Mouse (Mus musculus): ENCODE data around the gene Zkscan8. TPM values are rescaled to one million over a fixed set of nuclear protein-coding genes. Genes with fewer than 3 reads are reported as not detected.

Gene Zkscan8
- total RNA-seq (2014; fragmentation: Nextera tagmentation) (14.6 and 23.6 TPM in 2 replicates), total RNA-seq (2017) (12.3 and 15.4 TPM in 2 replicates)

DNA sequence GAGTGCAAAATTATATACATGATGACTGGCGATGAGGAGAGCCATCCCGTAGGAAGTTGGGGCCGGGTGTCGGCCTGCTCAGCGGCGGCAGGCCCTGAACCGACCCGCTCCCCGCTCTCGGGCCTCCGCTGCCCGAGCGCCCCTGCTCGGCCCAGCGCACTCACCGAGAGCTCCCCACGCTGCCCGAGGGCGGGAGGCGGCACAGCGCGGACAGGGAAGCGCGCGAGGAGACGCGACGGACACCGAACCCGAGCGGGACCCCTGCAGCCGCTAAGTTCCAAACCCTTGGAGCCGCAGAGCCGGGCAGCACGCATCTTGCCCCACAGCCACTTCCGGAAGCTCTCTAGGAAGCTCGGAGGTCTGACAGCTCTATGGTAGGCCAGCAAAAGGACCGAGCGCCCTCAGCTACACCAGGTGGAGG, at the start of gene Zkscan8:
Zkscan8 (minus strand) TSS at position 340 of the 421 bp plus-strand sequence.
- peak; percentile 100 for ATAC-seq (replicated peaks; ENCODE audit: low FRiP score, low TSS enrichment, poor library complexity, severe bottlenecking)

DNA sequence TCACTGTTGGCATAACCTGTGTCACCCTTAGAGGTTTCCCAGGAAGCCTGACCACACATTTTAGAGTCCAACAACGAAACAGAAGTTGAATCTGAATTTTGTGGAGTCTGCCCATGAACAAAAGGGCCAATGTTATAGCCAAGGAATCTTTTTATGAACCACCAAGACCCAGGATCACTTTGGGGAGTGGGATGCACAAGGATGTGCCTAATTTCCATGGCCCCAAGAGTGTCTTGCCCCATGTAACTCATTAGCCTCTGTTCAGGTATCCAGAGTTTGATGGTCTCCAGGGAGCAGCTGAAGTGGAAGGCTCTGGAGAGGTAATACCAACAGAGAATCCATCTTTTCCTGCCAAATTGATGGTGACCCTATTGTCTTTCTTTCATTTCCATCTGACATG, 28.9 kb upstream of the Zkscan8 start, which contains the start of gene Olfr1535:
Olfr1535 (minus strand) TSS at position 101 of the 400 bp plus-strand sequence.
- no peak for ATAC-seq (replicated peaks; ENCODE audit: low FRiP score, low TSS enrichment, poor library complexity, severe bottlenecking)

DNA sequence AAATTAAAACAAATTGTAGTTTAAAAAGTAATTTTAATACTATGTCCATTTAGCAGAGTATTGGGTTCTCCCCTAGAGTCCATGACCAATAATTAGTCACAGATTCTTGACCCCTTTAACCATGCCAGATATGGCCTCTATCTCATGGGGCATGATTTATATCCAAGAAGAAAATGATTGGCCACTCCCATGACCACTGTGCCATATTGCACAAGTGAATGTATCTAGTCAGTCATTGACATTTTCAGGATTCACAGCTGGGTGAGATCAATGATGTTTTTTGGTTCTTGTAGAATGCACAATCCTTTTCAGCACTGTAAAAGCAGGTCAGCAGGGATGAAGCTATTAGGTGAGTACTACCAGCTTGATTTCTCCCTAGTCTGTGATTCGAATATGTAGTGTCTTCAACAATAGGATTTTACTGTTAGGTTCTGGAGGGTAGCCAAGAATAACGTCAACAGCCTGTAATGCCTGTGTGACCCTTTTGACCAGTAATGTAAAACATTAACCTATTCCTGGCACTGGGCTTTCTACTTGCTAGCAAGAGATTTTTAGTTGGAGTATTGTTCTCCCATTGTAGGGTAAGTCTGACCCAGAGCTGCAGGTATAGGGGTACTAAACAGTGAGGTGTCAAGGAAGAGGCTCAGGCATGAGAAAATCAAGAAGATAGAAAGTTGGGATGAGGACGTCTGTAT, 19.6 kb upstream of the Zkscan8 start:
- ATAC-seq (replicated peaks; ENCODE audit: low FRiP score, low TSS enrichment, poor library complexity, severe bottlenecking) = no peak

DNA sequence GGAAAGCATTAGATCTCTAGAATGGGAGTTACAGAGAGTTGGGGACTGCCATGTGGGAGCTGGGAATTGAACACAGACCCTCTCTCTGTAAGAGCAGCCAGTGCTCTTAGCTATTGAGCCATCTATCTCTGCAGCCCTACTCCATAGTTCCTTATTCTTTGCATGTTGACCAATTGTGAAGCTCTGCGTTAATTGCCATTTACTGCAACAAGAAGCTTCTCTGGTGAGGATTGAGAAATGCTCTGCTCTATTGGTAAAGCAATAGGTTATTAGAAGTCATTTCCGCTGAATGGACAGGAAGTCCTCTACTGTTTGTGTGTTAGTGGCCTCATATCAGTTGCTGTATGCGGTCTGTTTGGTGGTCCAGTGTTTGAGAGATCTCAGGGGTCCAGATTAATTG, 18.6 kb upstream of the Zkscan8 start:
- ATAC-seq (replicated peaks; ENCODE audit: low FRiP score, low TSS enrichment, poor library complexity, severe bottlenecking) = no peak

DNA sequence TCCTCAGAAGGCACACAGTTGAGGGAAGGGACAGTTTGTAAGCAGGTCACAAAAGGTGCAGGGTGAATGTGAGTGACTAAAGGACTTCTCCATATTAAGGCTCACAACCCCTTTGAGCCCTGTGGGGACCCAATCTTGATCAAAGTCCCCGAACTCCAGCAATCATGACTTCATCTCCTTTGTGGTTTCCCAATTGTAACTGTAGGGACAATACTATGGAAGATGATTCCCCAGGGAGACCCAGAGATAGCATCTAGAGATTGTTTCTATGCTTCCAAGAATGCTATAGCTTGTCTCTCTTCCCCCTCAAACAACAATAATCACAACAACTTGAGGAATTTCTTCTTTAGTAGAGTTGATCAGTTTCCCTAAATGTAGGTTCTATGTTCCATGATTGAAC, 11.8 kb upstream of the Zkscan8 start, which contains the start of gene Olfr1366:
Olfr1366 (minus strand) TSS at position 101 of the 400 bp plus-strand sequence.
- ATAC-seq (replicated peaks; ENCODE audit: low FRiP score, low TSS enrichment, poor library complexity, severe bottlenecking) = no peak

DNA sequence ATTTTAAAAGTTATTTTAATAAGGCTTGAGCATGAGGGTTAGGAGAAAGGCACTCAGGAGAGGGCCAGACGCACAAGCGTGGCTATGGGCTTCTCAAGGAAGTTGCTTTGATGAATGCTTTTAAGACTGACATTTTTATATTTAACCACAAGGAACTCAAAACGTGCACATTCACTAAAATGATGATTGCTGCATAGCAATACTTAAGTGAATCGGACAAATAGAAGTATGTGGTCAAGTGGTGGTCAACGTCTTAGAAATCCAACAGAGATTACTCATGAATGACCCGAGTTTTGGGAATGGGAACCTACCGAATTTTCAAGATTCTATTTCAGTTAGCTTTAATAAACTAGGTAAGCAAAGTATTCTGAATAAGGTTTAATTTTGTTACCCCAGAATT, 784 bp downstream of the Zkscan8 start:
- no peak for ATAC-seq (replicated peaks; ENCODE audit: low FRiP score, low TSS enrichment, poor library complexity, severe bottlenecking)

DNA sequence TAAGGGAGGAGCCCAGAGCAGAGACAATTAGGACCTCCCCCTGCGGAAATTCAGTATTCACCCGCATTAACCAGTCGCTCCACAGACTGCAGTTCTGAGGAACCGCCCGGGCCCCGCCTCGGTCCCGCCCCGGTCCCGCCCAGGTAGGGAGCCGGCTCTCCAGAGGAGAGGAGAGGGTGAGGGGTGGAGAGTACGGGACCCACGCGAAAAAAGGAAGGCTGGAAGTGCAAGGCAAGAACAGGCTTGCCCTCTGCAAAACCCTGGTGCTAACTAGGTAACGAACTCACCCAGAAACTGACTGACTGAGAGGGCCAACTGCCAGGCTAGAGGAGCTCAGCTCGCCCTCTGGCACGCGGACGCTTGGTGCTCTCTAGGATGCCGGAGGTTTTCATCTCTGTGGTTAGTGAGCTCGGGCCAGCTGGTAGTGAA, 24.7 kb downstream of the Zkscan8 start:
- peak; percentile 100 for ATAC-seq (replicated peaks; ENCODE audit: low FRiP score, low TSS enrichment, poor library complexity, severe bottlenecking)

DNA sequence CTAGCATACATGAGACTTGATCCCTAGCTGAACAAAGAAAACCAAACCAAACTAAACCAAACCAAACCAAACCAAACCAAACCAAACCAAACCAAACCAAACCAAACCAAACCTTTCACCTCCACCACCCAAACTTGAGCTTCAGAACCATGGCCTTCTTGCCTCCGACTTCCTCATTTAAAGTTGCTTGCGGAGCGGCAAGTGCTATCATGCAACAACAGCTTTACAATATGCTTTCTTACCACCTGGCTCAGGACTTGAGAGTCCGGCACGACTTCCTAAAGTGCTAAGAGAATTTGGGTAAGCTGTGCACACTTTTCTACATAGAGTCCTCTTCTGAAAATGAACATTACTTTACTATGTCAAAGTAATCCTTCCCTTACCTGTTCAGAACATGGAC, 28.6 kb downstream of the Zkscan8 start:
- no peak for ATAC-seq (replicated peaks; ENCODE audit: low FRiP score, low TSS enrichment, poor library complexity, severe bottlenecking)

GRCm38 (mm10) chr13:21501182-21501581, 29.7 kb downstream of the Zkscan8 start, which contains the start of gene Gm11273:
Gm11273 (minus strand) TSS chr13:21501418.
- peak; percentile 35; the same call in 1 of the 2 replicates for ATAC-seq (replicated peaks; ENCODE audit: low FRiP score, low TSS enrichment, poor library complexity, severe bottlenecking)

DNA sequence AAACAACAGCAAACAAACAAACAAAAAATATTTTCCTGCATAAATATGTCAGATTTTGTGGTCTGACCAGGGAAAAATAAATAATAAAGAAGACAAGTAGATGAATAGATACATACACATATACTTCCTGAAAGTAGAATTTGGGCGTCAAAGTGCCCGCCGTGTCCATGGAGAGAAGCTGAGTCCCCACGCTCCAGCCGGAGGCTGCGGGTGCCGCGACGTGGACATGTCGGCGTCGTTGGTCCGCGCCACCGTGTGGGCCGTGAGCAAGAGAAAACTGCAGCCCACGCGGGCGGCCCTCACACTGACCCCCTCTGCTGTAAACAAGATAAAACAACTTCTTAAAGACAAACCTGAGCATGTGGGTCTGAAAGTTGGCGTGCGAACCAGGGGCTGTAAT, 35.8 kb downstream of the Zkscan8 start, which contains the start of gene AK157302:
AK157302 (plus strand) TSS at position 144 of the 400 bp plus-strand sequence.
- no peak for ATAC-seq (replicated peaks; ENCODE audit: low FRiP score, low TSS enrichment, poor library complexity, severe bottlenecking)

- ATAC-seq (replicated peaks; ENCODE audit: low FRiP score, low TSS enrichment, poor library complexity, severe bottlenecking) = no peak
These were observed 38.1 kb downstream of the Zkscan8 start for GRCm38 (mm10) chr13:21492847-21493246.

- ATAC-seq (replicated peaks; ENCODE audit: low FRiP score, low TSS enrichment, poor library complexity, severe bottlenecking) = no peak
These were observed 44.0 kb downstream of the Zkscan8 start for GRCm38 (mm10) chr13:21486881-21487280.

- peak; percentile 52 for ATAC-seq (replicated peaks; ENCODE audit: low FRiP score, low TSS enrichment, poor library complexity, severe bottlenecking)
These were observed 51.9 kb downstream of the Zkscan8 start, which contains the start of the genes Zkscan4 and Gm10065 for GRCm38 (mm10) chr13:21478759-21479670. Zkscan4 (plus strand) TSS chr13:21478907. Gm10065 (minus strand) TSS chr13:21479441.

- ATAC-seq (replicated peaks; ENCODE audit: low FRiP score, low TSS enrichment, poor library complexity, severe bottlenecking) = peak; percentile 17; the same call in 1 of the 2 replicates
These were observed 58.5 kb downstream of the Zkscan8 start for GRCm38 (mm10) chr13:21472427-21472826.

DNA sequence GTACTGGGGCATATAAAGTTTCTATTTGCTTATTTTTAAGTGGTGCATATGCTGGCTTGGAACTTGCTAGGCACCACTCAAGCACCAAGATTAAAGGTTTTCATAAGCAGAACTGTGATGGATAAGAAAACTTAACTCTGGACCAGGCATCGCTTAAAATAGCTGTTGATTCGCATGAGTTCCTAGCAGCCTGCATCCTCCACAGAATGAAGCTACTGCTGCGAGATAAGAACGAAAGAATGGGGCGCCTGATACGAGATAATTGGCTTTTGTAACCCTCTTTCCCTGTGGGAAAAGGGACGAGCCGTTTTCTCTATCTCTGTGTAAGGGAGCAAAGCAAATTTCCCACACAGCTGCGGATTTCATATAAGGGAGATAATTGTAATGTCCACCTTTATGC, 61.8 kb downstream of the Zkscan8 start:
- no peak for ATAC-seq (replicated peaks; ENCODE audit: low FRiP score, low TSS enrichment, poor library complexity, severe bottlenecking)

DNA sequence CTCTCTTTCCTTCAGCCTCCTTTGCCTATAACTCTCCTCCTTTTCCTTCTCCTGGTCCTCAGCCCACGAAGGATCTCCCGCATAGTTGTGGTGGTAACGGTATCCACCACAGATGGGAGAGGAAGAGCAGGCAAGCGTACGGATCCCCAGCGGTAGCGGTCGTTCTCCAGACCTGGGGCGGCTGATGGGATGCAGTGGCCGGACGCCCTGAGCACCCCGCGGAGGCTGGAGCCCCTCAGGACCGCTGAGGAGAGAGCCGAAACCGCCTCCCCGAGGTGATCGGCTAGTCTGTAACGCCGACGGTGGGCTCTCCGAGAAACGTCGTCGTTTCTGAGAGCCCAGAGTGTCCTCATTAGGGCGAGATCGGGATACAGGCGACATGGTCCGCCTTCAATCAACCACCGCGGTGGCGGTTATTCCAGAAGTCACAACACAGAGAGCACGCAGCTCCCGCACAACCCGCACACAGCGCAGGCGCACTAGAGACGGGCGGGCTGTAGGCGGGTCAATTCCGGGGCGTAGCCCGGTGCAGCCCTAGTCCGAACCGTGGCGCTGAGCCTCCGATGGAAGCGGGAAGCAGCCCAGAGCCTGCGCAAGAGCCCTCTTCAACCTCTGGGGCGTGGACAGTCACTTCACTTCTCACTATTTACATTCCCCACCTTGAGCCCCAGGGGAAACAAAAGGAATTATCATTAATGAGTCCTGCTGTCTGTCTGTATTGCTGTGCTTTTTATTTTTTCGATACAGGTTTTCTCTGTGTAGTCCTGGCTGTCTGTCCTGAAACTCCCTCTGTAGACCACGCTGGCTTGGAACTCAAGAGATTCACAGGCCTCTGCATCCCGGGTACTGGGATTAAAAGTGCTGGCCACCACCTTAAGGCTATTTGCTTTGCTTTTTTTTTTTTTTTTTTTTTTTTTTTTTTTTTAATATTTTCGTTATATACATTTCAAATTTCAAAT, 62.6 kb downstream of the Zkscan8 start, which contains the start of gene Nkapl:
Nkapl (minus strand) TSS at position 449 of the 959 bp plus-strand sequence.
- peak; percentile 97 for ATAC-seq (replicated peaks; ENCODE audit: low FRiP score, low TSS enrichment, poor library complexity, severe bottlenecking)

DNA sequence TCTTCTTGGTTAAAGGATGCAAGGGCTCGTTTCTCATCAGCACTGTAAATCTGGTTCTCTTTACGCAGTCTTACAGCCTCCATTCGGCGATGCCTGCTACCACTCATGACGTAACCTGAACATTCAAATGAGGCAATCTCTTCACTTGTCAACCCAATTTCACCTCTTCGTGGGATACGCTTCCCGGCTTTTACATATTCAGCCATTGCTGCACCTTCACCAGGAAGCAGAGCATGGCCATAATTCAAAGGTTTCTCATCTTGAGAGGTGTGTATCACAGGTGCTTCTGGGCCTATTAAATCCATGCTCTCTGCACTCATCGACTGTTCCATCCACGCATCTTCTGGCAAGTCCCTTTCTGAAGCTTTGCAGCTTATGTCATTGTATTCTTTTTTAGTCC, 63.6 kb downstream of the Zkscan8 start:
- ATAC-seq (replicated peaks; ENCODE audit: low FRiP score, low TSS enrichment, poor library complexity, severe bottlenecking) = no peak

Data from megakaryocyte-erythroid progenitor cell, adult 5-6 weeks (primary cell).